Mouse (Mus musculus): ENCODE measurements around the gene Usp29.
"Not testable (repeated sequence)": the region's sequence is repeated elsewhere in the genome, so short reads cannot be mapped to it uniquely, and the experiment has no call there.

The Usp29 gene

DNA sequence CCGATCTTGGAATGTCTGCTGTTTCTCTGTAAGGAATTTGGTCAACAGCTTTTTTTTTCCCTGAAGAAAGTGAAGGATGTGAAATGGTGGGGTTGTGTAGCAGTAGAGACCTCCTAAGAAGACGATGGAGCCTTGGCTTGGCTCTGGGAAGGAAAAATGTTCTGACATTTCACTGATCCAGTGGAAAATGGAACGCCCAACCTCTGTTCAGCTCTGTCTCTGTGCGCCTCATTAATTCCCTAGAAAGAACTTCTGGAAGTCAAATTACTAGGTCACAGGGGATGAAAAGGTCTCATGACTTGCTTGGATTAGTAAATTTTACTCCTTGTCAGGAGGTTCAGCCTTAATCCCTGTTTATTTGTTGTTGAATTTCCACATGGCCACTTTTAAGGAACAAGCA lies 92.3 kb downstream of the Usp29 start:
- no peak for DNase-seq

- DNase-seq: no peak
These were observed 93.3 kb downstream of the Usp29 start for GRCm38 (mm10) chr7:6823673-6824072.

- DNase-seq: no peak
These were observed 95.7 kb downstream of the Usp29 start for GRCm38 (mm10) chr7:6825966-6826647.

DNA sequence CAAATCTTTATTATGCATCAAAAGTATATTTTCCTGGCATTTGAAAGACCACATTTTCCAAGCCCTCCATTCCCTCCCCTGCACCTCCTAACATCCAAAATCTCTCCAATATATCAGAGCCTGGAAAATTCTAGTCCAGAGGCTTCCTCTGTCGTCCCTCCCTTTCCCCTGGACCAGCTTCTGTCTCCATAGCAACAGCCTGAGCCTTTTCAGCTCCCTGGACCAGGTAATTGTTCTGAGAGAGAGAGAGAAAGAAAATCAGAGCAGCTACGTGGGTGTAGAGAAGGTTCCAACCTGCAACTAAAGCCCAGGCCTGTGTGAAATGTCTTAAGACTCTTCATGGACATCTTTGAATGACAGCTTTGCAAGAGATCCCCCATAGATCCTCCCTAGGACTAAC lies 98.8 kb downstream of the Usp29 start:
- DNase-seq: no peak

DNA sequence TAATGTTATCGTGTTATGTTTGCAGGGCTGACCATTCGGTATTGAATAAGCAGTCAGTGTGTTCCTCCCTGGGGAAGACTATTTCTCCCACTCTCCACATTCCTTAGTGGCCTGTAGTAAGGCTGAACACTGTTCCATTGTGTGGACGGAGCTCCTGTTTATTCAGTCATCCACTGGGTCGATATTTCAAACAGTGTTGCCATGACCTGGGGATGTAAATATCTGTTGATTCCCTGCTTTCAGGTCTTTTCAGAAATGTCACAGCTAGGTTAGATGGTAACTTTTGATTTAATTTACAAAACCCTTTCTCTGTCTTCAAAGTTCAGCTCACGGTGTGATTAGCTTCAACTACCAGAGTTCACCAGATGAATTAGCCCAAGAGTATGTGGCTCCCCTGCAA lies 104.6 kb downstream of the Usp29 start:
- no peak for DNase-seq

DNA sequence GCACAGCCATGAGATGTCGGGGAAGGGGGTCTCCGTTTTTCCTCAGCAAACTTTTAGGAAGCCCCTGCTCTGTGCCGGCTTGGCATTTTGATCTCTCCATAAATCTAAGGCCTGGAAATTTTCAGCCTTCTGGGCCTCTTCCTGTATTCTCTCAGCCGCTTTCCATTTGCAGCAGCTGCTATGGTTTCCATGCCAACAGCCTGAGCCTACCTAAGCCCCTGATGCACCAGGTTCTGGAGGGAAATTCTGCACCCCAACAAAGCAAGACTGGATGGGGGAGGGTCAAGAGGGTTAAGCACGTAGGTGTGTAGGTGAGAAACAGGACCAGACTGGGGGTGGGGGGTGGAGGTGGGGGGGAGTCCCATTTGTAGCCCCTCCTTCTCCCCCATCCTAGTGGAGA lies 105.0 kb downstream of the Usp29 start:
- DNase-seq: peak; percentile 53

DNA sequence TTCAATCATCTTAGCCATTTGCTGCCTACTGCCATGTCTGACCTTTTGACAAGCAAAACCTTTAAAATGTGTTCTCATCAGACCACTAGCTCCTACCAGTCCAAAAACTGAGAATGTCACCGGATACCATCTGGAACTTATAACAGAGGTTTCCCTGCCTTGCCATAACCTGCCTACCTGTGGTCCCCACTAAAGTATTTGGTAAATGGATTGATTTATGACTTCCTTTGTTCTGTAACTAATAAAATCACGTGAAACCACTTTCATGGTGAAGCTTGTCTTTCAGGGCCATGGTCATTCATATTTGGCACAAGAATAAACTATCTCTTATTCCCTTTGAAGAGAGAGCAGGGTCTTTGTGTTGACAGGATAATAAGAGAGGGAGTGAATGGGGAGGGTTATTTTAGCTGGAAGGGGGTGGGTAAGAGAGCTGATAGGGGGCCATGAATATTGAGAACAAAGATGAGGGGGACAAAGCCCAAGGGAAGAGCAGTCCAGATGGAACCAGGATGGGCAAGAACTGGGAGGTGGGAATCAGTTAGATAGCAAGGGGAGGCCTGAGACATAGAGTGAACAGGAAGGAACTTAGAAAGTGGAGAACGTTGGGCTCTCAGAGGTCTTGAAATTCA lies 107.0 kb downstream of the Usp29 start:
- DNase-seq: no peak

GRCm38 (mm10) chr7:6837926-6838554 lies 107.7 kb downstream of the Usp29 start:
- DNase-seq: no peak

DNA sequence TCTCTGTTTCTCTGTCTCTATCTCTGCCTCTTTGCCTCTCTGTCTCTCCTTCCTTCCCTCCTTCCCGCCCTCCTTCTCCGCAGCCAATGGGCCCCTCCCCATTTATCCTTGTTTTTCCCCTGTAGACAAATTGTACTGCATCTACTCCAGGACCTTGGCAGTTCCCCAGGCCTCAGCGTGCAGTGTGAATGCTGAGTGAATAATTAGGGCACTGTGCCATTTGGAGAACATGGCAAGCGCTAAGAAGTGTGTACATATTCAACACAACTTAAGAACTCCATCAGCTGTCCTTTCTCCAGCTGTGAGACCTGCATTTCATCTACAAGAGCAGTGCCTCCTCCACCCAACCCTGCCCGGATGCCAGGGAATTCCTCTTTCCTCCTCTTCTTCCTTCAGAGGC lies 110.5 kb downstream of the Usp29 start:
- DNase-seq: no peak

GRCm38 (mm10) chr7:6849495-6849894 lies 119.1 kb downstream of the Usp29 start:
- DNase-seq: no peak

DNA sequence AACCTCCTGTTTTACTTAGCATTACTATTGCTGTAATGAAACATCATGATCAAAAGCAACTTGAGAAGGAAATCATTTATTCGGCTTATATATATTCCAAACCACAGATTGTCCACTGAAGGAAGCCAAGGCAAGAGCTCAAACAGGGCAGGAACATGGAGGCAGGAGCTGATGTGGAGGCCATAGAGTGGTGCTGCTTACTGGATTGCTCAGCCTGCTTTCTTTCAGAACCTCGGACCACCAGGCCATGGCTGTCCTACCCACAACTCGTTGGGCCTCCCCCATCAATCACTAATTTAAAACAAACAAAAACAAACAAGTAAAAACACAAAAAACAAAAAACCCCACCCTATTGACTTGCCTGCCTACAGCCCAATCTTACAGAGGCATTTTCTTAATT lies 119.9 kb downstream of the Usp29 start:
- DNase-seq: no peak

- no peak for DNase-seq
These were observed 120.9 kb downstream of the Usp29 start for GRCm38 (mm10) chr7:6851256-6851655.

DNA sequence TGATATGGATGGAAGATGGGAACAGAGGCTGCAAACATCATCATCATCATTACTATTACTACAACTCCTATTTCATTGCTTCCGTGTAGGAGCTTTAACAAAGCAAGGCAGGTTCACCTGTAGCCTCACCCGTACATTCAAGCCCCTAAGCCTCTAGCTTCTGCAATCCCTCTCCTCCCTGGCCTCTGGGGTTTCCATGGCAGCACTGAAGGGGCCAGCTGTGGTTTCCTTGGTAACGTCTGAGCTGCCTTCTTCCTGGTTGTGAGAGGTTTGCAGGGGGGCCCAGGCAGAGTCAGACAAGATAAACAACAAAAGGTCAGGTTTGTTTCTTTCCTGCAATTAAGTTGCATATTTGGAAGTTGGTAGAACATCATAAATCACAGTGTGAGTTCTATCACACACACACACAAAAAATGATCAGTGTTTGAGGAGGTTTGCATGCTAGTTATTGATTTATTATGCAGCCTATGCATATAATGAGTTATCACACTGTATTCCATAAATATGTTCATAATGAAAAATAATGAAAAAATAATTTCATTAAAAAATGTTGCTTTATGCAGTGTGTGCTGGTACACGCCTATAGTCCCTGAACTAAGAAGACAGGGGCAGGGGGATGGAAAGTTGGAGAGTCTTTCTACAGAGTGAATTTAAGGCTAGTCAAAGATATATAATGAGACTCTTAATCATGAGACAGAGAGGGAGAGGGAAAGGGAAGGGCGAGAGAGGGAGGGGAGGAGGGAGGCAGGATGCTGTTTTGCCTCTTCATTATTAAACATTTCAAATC lies 121.5 kb downstream of the Usp29 start:
- DNase-seq: peak; percentile 58

- no peak for DNase-seq
These were observed 125.4 kb downstream of the Usp29 start for GRCm38 (mm10) chr7:6855613-6856405.

GRCm38 (mm10) chr7:6858694-6859270 lies 128.4 kb downstream of the Usp29 start:
- no peak for DNase-seq

- peak; percentile 33 for DNase-seq
These were observed 130.3 kb downstream of the Usp29 start for GRCm38 (mm10) chr7:6860689-6861088.

DNA sequence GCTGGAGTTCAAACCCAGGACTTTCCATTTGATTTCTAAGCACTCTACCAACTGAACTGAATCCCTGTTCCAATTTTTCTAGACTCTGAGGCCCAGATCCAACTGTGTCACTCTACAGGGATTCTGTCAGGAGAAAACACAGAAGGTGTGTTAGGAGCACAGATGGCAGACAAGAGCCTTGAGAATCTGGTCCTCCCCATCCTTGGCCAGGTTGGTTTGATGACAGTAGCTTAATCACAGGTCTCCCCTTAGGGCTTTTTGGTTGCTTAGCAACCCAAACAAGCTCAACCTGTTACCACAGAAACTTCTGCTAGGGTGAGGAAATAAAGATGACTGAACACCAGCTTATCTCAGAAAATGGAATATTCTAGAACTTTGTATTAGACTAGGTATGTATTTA lies 136.0 kb downstream of the Usp29 start:
- DNase-seq: no peak

GRCm38 (mm10) chr7:6868831-6869230 lies 138.5 kb downstream of the Usp29 start:
- no peak for DNase-seq

DNA sequence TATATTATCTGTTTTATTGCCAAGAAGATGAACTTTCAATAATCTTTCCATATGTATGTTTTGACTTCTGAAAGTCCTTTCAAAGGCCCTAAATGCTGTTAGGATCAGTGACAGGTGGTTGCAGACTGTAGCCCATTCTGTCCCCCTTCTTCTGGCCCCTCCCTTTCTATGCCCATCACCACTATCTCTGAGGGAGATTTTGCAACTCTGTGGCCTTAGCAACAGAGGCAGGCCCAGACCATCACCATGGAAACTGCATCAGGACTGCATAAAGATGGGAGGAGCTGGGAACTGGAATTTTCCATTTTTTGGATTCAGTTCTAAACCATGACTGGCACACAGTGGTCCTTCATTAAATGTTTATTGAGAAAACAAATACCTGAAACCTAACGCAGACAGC lies 139.2 kb downstream of the Usp29 start:
- DNase-seq: peak; percentile 8

GRCm38 (mm10) chr7:6874448-6874847 lies 144.1 kb downstream of the Usp29 start:
- peak; percentile 74 for DNase-seq

- DNase-seq: no peak
These were observed 147.8 kb downstream of the Usp29 start for GRCm38 (mm10) chr7:6878202-6878601.

DNA sequence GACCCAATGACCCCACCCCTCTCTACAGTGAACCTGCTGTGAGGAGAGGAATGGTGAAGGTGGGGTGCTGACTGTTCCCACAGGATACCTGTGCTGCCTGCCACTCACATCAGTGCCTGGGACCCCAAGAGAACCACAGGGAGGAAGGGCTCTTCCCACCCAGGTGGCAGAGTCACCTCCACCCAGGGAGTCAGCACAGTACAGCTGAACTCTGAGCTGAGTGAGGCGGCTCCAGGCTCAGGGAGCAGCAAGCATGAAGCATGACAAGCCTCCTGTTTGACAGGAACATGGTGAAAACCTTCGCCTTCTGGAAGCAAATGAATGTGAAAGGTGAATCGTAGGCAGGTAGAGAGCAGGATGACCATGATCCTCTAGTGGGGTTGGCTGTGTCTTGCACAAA lies 148.5 kb downstream of the Usp29 start:
- not testable (repeated sequence) for DNase-seq

Data from retina, postnatal 1 day (tissue).